Mouse (Mus musculus) lung, embryonic 15.5 days (tissue): ENCODE measurements around the gene Il22ra1. TPM values are rescaled to one million over a fixed set of nuclear protein-coding genes. Genes with fewer than 3 reads are reported as not detected.

Source experiments
- polyA plus RNA-seq: library from polyadenylated mRNA; unstranded; fragments of >200 nt; fragmentation: Nextera tagmentation; extraction: Ambion mirVana; gene quantifications from 2 replicates; pipeline ENCODE4 v1.2.1, GENCODE M21; 2015

Il22ra1 gene
- polyA plus RNA-seq, 1 experiment from 2014 or later, result 0.12 TPM

Other genes with a start within 250 kb of the Il22ra1 start
- 0.37 and 0.64 TPM in 2 replicates for gene Stpg1, start 233.4 kb upstream of the Il22ra1 start, polyA plus RNA-seq
- gene Nipal3, start 233.1 kb upstream of the Il22ra1 start, polyA plus RNA-seq, result 5.2 and 5.7 TPM in 2 replicates
- 4.3 and 4.8 TPM in 2 replicates for gene Grhl3, start 154.5 kb upstream of the Il22ra1 start, polyA plus RNA-seq
- gene Ifnlr1, start 41.9 kb upstream of the Il22ra1 start, polyA plus RNA-seq, result 1.5 and 1.8 TPM in 2 replicates
- gene Myom3, start 31.5 kb downstream of the Il22ra1 start, polyA plus RNA-seq, result 0.44 and 0.50 TPM in 2 replicates
- gene Srsf10, start 127.6 kb downstream of the Il22ra1 start, polyA plus RNA-seq, result 265 and 267 TPM in 2 replicates
- gene Pnrc2, start 145.7 kb downstream of the Il22ra1 start, polyA plus RNA-seq, result 210 and 220 TPM in 2 replicates
- 0.80 and 0.82 TPM in 2 replicates for gene Cnr2, start 167.2 kb downstream of the Il22ra1 start, polyA plus RNA-seq
- gene Fuca1, start 192.6 kb downstream of the Il22ra1 start, polyA plus RNA-seq, result 71.7 and 76.4 TPM in 2 replicates
- 76.1 TPM in 2 replicates for gene Hmgcl, start 218.3 kb downstream of the Il22ra1 start, polyA plus RNA-seq
- 38.2 and 40.5 TPM in 2 replicates for gene Gale, start 235.6 kb downstream of the Il22ra1 start, polyA plus RNA-seq
- gene Lypla2, start 244.5 kb downstream of the Il22ra1 start, polyA plus RNA-seq, result 122 and 124 TPM in 2 replicates